Mouse (Mus musculus): ENCODE data around the gene Prkca. TPM values are rescaled to one million over a fixed set of nuclear protein-coding genes. Genes with fewer than 3 reads are reported as not detected.

Gene Prkca
- polyA plus RNA-seq, 1 experiment from 2014 or later: 9.7 TPM

DNA sequence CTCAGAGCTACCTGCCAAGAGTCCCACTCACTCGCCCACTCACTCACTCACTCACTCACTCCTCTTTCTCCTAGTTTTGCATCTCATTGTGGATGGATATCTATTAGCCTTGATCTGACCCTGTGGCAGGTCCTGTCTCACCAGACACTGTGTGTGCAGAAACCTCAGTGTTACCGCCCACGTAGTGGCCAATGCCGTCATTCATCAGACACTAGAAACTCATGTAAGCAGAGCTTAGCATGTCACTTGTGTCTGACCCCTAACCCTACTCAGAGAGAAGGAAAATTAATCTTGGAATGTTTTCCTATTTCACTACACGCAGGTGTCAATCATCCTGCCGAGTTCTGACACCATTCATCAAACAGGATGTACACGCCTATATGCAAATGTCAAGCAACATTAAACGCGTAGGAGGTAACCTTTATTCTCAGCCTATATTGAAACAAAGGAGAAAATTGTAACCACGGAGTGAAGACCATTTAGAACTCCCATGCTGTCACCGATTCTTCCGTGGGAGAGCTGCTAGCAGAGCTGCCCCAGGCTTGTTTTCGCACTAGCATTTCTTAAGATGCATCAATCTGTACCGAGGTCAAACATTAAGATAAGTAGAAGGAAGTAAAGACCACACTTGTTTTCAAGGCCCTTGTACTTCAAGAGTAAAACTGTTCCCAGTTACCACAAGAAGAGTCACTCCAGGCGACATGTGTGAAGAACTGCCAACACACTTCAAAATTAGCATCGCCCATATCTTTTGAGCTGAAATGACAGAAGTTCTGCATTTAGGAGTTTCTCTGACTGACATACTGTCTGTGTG lies 70.9 kb downstream of the Prkca start:
- ATAC-seq (ENCODE audit: insufficient number of reproducible peaks, low FRiP score, low TSS enrichment, low read depth): no peak
- peaks cover 37% of the 10 kb centered on the region for H3K4me1 ChIP-seq
- 68% methylated on average over 16 of the region's 16 CpGs for WGBS

DNA sequence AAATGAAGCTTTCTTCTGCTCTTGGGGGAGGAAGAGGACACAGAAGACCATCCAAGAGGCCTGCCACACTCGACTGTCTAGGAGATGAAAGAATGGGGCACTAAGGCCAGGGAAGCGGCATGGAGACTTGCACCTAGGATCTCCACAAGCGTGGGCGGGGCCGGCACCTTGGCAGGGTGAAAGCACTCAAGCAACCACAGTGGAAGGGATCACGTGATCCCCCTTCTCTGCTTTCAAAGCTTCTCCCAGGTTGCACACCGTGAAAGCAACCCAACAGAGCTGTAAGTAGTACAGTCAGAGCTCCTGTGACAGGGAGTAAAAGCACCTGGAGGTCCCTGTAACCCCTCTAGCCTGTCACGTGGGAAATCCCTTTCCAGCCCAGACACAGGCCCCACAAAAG lies 72.4 kb downstream of the Prkca start:
- WGBS: 40% methylated on average over 8 of the region's 8 CpGs
- no peak overlapping the region for H3K27ac ChIP-seq (replicated peaks)
- no peaks in the 10 kb centered on the region for H3K9me3 ChIP-seq (replicated peaks)
- no peak overlapping the region for H3K4me2 ChIP-seq (replicated peaks)
- peaks cover 36% of the 10 kb centered on the region for H3K4me1 ChIP-seq
- no peaks in the 10 kb centered on the region for H3K27me3 ChIP-seq
- ATAC-seq (ENCODE audit: insufficient number of reproducible peaks, low FRiP score, low TSS enrichment, low read depth): no peak
- no peak overlapping the region for H3K4me3 ChIP-seq (replicated peaks)
- no peak overlapping the region for H3K9ac ChIP-seq
- H3K36me3 ChIP-seq: no peaks in the 10 kb centered on the region

More for the DNA sequence above, 70.9 kb downstream of the Prkca start:
- Histone ChIP-seq H3K9ac (no peak overlapping the region), H3K27me3 (no peaks in the 10 kb centered on the region), H3K4me2 (replicated peaks) (no peak overlapping the region), H3K36me3 (no peaks in the 10 kb centered on the region), H3K27ac (replicated peaks) (no peak overlapping the region), H3K9me3 (replicated peaks) (no peaks in the 10 kb centered on the region), H3K4me3 (replicated peaks) (no peak overlapping the region)

DNA sequence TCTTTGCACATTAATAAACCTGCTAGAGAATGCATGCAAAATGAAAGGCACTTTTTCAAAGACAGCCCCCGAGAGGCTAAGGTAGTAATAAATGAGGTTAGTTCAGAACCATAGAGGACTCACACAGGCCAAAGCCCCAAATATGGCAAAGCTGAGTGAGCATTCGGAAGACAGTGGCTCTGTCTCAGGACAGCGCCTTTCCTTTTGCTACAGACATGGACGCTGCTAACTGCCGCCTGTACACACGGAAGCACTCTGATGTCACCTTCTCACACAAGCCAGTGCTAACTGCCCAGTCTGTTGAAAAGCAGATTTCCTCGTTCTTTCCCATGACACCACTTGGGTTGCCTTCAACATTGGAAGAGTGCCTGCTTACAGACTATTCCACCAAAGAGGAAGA lies 74.2 kb downstream of the Prkca start:
- H3K9ac ChIP-seq: no peak overlapping the region
- H3K4me3 ChIP-seq (replicated peaks): no peak overlapping the region
- H3K4me2 ChIP-seq (replicated peaks): no peak overlapping the region
- no peak for ATAC-seq (ENCODE audit: insufficient number of reproducible peaks, low FRiP score, low TSS enrichment, low read depth)
- no peak overlapping the region for H3K27ac ChIP-seq (replicated peaks)
- no peaks in the 10 kb centered on the region for H3K9me3 ChIP-seq (replicated peaks)
- H3K27me3 ChIP-seq: no peaks in the 10 kb centered on the region
- peaks cover 36% of the 10 kb centered on the region for H3K4me1 ChIP-seq
- no peaks in the 10 kb centered on the region for H3K36me3 ChIP-seq
- 76% methylated on average over 7 of the region's 7 CpGs for WGBS

DNA sequence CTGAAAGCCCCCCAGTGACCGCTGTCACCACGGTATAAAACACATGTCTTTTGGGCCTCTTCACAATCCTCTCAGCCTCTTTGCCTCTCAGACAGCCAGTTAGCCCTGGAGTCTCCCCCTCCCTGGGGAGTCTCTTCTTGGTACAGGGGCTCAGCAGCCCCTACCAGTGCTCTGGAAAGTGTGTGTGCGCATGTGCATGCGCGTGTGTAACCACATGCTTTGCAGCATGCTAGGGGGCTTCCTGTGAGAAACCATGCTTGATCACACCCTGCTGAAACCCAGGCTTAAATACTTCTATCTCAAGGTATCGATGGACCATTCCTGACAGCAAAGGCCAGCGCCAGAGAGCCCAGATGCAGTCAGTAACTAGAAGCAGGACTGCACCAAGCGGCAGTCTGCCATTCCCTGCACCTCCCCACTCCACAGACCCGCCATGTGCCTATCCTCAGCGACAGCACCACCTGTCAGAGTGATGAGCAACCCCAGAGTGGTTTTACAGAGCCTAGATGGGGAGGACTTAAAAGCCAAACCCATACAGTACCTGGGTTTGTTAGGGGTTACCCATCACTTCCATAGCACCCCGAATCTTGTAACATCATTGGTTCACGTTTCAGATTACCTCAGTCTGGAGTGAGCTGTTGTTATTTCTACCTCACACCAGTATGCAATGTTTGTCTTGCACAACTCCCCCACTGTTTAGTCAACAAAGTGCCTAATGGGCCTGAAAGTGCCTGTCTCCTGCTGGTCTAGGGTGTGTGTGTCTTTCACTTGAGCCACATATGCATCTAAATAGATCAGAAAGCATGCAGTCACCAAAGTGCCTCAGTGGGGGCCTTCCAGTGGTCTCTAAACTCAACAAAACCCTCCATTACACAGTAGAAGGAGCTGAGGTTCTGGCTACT lies 75.1 kb downstream of the Prkca start:
- H3K4me2 ChIP-seq (replicated peaks): no peak overlapping the region
- no peak overlapping the region for H3K27ac ChIP-seq (replicated peaks)
- peaks cover 36% of the 10 kb centered on the region for H3K4me1 ChIP-seq
- WGBS: 63% methylated on average over 12 of the region's 12 CpGs
- no peak overlapping the region for H3K9ac ChIP-seq
- no peak overlapping the region for H3K4me3 ChIP-seq (replicated peaks)
- ATAC-seq (ENCODE audit: insufficient number of reproducible peaks, low FRiP score, low TSS enrichment, low read depth): no peak
- no peaks in the 10 kb centered on the region for H3K9me3 ChIP-seq (replicated peaks)
- H3K36me3 ChIP-seq: no peaks in the 10 kb centered on the region
- no peaks in the 10 kb centered on the region for H3K27me3 ChIP-seq

DNA sequence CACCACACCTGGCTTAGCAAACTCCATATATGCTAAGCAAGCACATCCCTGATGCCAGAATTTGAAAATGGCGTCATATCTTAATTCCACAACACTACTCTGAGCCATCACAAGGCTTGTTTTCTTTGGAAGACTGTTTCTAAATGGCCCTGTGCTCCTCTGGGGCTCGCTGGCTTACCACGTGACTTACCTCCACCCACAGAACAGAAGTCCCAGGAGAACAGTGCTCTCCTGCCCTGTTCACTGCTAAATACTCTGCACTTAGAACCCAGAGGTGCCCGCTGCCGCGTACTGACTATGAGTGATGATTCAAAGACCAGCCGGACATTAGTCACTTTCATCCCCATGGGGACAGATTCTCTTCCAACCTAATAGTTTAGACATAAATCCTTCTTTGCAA lies 75.9 kb downstream of the Prkca start:
- Histone ChIP-seq H3K36me3 (no peaks in the 10 kb centered on the region), H3K27me3 (no peaks in the 10 kb centered on the region), H3K9me3 (replicated peaks) (no peaks in the 10 kb centered on the region), H3K9ac (no peak overlapping the region), H3K4me2 (replicated peaks) (no peak overlapping the region), H3K4me1 (peaks cover 32% of the 10 kb centered on the region), H3K27ac (replicated peaks) (no peak overlapping the region; the same call in 1 of the 2 replicates), H3K4me3 (replicated peaks) (no peak overlapping the region)
- no peak for ATAC-seq (ENCODE audit: insufficient number of reproducible peaks, low FRiP score, low TSS enrichment, low read depth)
- 76% methylated on average over 7 of the region's 7 CpGs for WGBS

DNA sequence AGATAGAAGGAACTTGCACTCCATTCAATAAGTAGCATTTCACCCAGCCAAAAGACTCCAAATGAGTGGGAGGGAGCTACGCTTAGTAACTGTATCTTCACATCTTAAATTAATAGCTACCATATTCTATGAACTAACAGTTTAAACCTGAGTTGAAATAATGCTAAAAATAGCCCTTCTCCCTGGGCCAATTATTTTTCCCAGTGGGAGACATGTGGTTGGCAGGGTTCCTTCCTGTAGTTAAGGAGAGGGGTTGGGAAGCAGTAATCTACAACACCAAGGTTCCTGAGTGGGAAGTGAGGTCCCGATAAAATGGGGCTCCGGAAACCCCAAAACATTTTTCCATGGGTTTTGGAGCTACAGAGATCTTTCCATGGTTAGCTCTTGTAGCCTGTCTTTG lies 76.7 kb downstream of the Prkca start:
- no peaks in the 10 kb centered on the region for H3K36me3 ChIP-seq
- H3K4me1 ChIP-seq: peaks cover 32% of the 10 kb centered on the region
- H3K4me3 ChIP-seq (replicated peaks): no peak overlapping the region
- no peak overlapping the region for H3K27ac ChIP-seq (replicated peaks)
- no peaks in the 10 kb centered on the region for H3K9me3 ChIP-seq (replicated peaks)
- no peak overlapping the region for H3K9ac ChIP-seq
- no peak for ATAC-seq (ENCODE audit: insufficient number of reproducible peaks, low FRiP score, low TSS enrichment, low read depth)
- WGBS: 68% methylated on average over 3 of the region's 3 CpGs
- H3K27me3 ChIP-seq: no peaks in the 10 kb centered on the region
- no peak overlapping the region for H3K4me2 ChIP-seq (replicated peaks)

DNA sequence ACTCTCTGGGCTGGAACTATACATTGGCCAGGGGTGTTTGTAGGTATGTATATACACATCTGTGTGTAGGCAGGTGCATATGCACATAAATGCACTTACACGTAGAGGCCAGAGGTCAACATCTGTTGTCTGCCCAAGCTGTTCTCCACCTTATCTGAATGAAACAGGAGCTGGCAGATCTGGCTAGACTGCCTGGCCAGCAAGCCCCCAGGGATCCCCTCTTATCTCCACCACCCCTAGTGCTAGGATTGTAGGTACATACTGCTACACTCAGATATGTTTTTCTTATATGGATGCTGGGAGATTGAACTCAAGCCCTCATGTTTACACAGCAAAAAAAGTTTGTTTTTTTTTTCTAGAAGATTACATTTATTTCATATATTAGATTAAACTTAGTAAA lies 79.9 kb downstream of the Prkca start:
- no peak for ATAC-seq (ENCODE audit: insufficient number of reproducible peaks, low FRiP score, low TSS enrichment, low read depth)
- no peaks in the 10 kb centered on the region for H3K36me3 ChIP-seq
- H3K27ac ChIP-seq (replicated peaks): no peak overlapping the region
- 64% methylated on average over 1 of the region's 1 CpGs for WGBS
- no peak overlapping the region for H3K4me3 ChIP-seq (replicated peaks)
- H3K27me3 ChIP-seq: no peaks in the 10 kb centered on the region
- peaks cover 28% of the 10 kb centered on the region for H3K4me1 ChIP-seq
- H3K9ac ChIP-seq: no peak overlapping the region
- H3K4me2 ChIP-seq (replicated peaks): no peak overlapping the region
- H3K9me3 ChIP-seq (replicated peaks): no peaks in the 10 kb centered on the region

DNA sequence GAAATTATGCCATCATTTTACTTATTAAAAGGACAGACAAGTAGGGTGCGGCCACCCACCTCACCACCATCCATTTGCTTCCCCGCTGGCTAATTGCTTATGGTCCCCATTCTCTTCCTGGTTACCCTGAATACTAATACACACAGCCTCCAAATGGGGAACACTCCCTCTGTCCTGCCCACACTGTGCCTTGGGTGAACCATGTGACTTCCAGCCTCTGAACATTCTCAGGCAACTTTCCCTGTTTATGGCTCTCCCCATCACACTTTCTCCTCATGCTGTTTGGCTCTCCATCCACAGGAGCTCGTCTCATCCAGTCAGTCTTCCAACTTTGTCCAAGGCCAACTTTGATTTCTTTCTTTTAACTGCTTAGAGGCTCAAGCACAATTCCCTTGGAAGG lies 80.3 kb downstream of the Prkca start:
- H3K9me3 ChIP-seq (replicated peaks): no peaks in the 10 kb centered on the region
- H3K4me2 ChIP-seq (replicated peaks): no peak overlapping the region
- no peak overlapping the region for H3K9ac ChIP-seq
- no peak overlapping the region for H3K4me3 ChIP-seq (replicated peaks)
- no peak for ATAC-seq (ENCODE audit: insufficient number of reproducible peaks, low FRiP score, low TSS enrichment, low read depth)
- peaks cover 29% of the 10 kb centered on the region for H3K4me1 ChIP-seq
- H3K27ac ChIP-seq (replicated peaks): no peak overlapping the region
- 60% methylated on average over 3 of the region's 3 CpGs for WGBS
- no peaks in the 10 kb centered on the region for H3K36me3 ChIP-seq
- no peaks in the 10 kb centered on the region for H3K27me3 ChIP-seq

DNA sequence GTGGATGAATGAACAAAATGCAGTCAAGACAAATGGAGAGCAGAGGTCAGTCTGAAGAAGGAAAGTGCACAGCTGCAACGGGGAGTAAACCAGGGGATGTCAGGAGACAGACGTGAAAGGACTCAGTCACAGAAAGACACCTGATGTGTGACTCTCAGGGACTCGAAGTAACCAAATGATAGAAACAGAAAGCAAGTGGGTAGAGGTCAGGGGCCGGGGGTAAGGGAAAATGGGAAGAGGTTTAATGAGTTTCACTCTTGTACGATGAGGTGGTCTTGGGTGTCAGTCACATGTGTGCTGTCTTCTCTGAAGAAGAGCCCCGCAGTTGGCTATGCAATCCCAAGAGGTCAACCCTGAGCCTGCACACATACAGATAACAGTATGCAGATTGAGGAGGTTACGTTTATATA lies 82.0 kb downstream of the Prkca start:
- Histone ChIP-seq H3K9ac (no peak overlapping the region), H3K4me2 (replicated peaks) (no peak overlapping the region), H3K4me3 (replicated peaks) (no peak overlapping the region), H3K27ac (replicated peaks) (no peak overlapping the region), H3K36me3 (no peaks in the 10 kb centered on the region), H3K4me1 (peaks cover 23% of the 10 kb centered on the region), H3K27me3 (no peaks in the 10 kb centered on the region), H3K9me3 (replicated peaks) (no peaks in the 10 kb centered on the region)
- ATAC-seq (ENCODE audit: insufficient number of reproducible peaks, low FRiP score, low TSS enrichment, low read depth): no peak
- WGBS: 54% methylated on average over 7 of the region's 7 CpGs

DNA sequence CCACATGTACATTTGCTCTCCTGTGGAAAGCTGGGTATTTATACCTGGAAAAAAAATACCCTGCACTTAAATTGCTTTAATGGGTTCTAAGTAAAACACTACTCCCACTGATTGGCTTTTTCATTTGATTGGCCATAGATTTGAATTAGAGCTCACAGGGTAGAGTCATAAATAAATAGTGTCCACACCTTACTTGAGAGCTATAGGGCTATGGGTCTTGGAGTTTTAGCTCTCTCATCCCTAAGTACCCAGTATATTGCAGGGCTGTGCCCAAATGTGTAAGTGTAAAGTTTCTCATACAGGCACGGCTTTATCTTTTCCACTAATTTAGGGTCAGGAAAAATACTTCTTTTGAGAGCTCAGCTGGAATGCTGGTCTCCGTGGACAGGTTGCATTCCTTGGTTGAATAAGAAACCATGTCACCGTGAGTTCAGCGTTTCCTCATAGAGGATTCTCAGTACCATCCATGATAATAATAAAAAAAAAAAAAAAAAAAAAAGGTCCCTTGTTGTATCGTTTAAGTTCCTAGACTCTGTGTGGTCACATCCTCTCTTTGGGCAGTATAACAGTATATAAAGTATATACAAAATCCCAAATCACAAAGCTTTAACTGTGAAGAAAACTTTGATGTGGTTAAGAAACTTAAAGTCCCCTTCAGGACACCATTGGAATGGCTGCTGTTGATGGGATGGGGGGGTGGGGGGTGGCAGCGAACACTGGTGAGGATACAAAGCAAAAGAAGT lies 82.8 kb downstream of the Prkca start:
- H3K4me2 ChIP-seq (replicated peaks): no peak overlapping the region
- no peaks in the 10 kb centered on the region for H3K27me3 ChIP-seq
- no peak overlapping the region for H3K27ac ChIP-seq (replicated peaks)
- WGBS: 60% methylated on average over 6 of the region's 6 CpGs
- peaks cover 23% of the 10 kb centered on the region for H3K4me1 ChIP-seq
- H3K9ac ChIP-seq: no peak overlapping the region
- H3K36me3 ChIP-seq: no peaks in the 10 kb centered on the region
- H3K9me3 ChIP-seq (replicated peaks): no peaks in the 10 kb centered on the region
- no peak overlapping the region for H3K4me3 ChIP-seq (replicated peaks)
- ATAC-seq (ENCODE audit: insufficient number of reproducible peaks, low FRiP score, low TSS enrichment, low read depth): no peak

DNA sequence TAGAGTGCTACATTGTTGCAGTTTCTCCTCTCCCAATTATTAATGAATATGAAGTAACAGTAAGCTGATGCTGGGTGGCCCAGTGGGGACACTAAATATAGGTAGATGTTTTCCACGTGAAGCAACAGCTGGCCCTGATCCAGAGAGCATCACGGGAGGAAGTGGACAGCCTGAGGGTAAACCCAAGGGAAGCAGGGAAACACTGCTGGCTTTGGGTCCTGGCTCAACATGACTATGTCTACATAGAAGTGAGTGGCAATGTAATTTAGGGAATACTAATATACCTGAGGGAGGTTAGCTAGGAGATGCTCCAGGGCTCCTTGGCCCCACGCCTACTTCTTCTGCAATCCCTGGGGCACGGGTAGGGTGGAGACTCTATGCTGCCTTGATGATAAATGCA lies 84.3 kb downstream of the Prkca start:
- Histone ChIP-seq H3K4me1 (peaks cover 23% of the 10 kb centered on the region), H3K36me3 (no peaks in the 10 kb centered on the region), H3K27me3 (no peaks in the 10 kb centered on the region), H3K4me2 (replicated peaks) (no peak overlapping the region), H3K4me3 (replicated peaks) (no peak overlapping the region), H3K27ac (replicated peaks) (peak overlapping the region; percentile 56; the same call in 1 of the 2 replicates), H3K9ac (no peak overlapping the region), H3K9me3 (replicated peaks) (no peaks in the 10 kb centered on the region)
- 54% methylated on average over 4 of the region's 4 CpGs for WGBS
- ATAC-seq (ENCODE audit: insufficient number of reproducible peaks, low FRiP score, low TSS enrichment, low read depth): no peak
